Mouse (Mus musculus) embryonic fibroblast, embryonic 13.5 days (primary cell): ENCODE results near the gene Rnase1.

Experiments used
- CTCF ChIP-seq: IDR thresholded peaks from 2 replicates; pipeline ENCODE4 v1.5.1; 2011; ENCODE audit warnings: mild to moderate bottlenecking, control low read depth, low read length, moderate library complexity, borderline replicate concordance; ENCODE audit not compliant: insufficient read depth
- POLR2A ChIP-seq: IDR thresholded peaks from 2 replicates; pipeline ENCODE4 v1.6.1; 2011; ENCODE audit warnings: low read depth, mild to moderate bottlenecking, control low read depth, low read length, moderate library complexity

GRCm38 (mm10) chr14:51166068-51166467, 19.5 kb upstream of the Rnase1 start:
- TF ChIP-seq POLR2A: no peak
- no peak for TF ChIP-seq CTCF
